Mouse (Mus musculus): ENCODE results near the gene Zc3h13.

DNA sequence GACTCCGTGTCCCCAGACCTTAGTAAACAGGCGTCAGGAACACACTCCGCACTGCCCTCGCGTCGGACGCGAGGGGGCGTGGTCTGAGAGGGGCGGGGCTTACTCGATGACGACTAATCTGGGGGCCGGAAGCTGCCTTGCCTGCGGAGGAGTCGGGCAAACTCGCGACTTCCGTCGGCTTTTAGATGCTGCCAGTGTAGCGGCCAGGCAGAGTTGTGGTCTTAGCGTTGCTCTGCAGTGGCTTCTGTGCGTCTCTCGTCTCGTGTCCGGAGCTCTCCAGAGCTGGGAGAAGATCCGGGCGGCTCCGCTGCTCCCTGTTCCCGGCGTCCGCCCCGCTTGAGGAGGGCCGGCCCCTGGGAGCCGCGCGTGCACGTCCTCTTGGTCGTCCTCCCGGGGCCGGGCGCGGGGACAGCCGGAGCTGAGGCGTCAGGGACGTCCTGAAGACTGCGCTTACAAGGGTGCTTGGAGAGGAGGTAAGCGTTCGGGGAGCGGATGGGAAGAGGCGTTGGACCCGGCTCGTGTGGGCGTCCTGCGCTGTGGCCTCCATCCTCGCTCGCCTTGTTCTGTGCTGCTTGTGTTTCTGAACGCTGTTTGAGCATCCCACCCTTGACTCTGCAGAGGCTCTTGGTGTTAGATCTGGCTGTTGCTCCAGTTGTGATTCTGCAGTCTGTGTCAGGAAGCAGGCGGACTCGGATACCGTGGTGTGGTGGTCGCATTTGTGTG lies at the start of gene Zc3h13:
- peak; percentile 94 for TF ChIP-seq POLR2A (IDR thresholded peaks at IDR 0.05; ENCODE audit: borderline replicate concordance, extremely low read depth, low read depth, low read length)
- TF ChIP-seq CTCF (IDR thresholded peaks at IDR 0.05; ENCODE audit: insufficient read depth, low read length) = no peak
